Mouse (Mus musculus) frontal cortex, postnatal 14 days (tissue): Measurements from ENCODE around the gene Gm4307.
A peak's percentile ranks its signal among the peaks of the same experiment; 100 is the strongest.
"Not testable (repeated sequence)": the region's sequence is repeated elsewhere in the genome, so short reads cannot be mapped to it uniquely, and the experiment has no call there.

Experiments used
- DNase-seq, 2 experiments: peaks; one replicate each; pipeline ENCODE4 v3.0.0; 2022; ENCODE audit warnings: low spot score in 2 of 2

The Gm4307 gene

DNA sequence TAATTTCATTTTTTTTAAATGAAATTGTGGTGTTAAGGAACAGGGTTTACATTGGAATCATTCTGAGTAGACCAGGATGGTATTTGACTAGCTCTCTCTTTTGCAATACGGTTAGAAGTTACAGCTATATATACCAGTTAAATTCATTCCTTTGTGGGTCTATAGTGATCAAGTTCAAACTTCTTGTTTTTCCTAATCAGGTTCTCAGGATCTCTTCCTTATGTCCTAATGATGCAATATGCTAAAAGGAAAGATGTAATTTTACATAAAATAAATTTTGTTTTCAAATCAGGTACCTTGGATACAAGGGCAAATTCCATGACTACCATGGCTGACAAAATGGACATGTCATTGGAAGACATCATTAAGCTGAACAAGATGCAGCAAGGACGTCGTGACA, at the start of gene Gm4307:
Gene Gm4307, plus strand, starts transcription at position 301 of the 400 bp plus-strand sequence.
- DNase-seq: not testable (repeated sequence)

DNA sequence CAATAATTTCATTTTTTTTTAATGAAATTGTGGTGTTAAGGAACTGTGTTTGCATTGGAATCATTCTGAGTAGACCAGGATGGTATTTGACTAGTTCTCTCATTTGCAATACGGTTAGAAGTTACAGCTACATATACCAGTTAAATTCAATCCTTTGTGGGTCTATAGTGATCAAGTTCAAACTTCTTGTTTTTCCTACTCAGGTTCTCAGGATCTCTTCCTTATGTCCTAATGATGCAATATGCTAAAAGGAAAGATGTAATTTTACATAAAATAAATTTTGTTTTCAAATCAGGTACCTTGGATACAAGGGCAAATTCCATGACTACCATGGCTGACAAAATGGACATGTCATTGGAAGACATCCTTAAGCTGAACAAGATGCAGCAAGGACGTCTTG, 25.8 kb upstream of the Gm4307 start, which contains the start of gene Gm4301:
Gene Gm4301, plus strand, starts transcription at position 301 of the 400 bp plus-strand sequence.
- not testable (repeated sequence) for DNase-seq

DNA sequence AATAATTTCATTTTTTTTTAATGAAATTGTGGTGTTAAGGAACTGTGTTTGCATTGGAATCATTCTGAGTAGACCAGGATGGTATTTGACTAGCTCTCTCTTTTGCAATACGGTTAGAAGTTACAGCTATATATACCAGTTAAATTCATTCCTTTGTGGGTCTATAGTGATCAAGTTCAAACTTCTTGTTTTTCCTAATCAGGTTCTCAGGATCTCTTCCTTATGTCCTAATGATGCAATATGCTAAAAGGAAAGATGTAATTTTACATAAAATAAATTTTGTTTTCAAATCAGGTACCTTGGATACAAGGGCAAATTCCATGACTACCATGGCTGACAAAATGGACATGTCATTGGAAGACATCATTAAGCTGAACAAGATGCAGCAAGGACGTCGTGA, 20.6 kb upstream of the Gm4307 start, which contains the start of gene Gm4302:
Gene Gm4302, plus strand, starts transcription at position 301 of the 400 bp plus-strand sequence.
- not testable (repeated sequence) for DNase-seq

DNA sequence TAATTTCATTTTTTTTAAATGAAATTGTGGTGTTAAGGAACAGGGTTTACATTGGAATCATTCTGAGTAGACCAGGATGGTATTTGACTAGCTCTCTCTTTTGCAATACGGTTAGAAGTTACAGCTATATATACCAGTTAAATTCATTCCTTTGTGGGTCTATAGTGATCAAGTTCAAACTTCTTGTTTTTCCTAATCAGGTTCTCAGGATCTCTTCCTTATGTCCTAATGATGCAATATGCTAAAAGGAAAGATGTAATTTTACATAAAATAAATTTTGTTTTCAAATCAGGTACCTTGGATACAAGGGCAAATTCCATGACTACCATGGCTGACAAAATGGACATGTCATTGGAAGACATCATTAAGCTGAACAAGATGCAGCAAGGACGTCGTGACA, 15.5 kb upstream of the Gm4307 start, which contains the start of gene Gm4303:
Gene Gm4303, plus strand, starts transcription at position 301 of the 400 bp plus-strand sequence.
- DNase-seq: not testable (repeated sequence)

GRCm38 (mm10) chr10:100350793-100351192, 10.3 kb upstream of the Gm4307 start, which contains the start of gene Gm4305:
Gene Gm4305 (plus strand): TSS chr10:100351093.
- DNase-seq: not testable (repeated sequence)

GRCm38 (mm10) chr10:100356841-100357240, 4.3 kb upstream of the Gm4307 start:
- peak in 1 of 2 experiments; percentile 3 for DNase-seq

DNA sequence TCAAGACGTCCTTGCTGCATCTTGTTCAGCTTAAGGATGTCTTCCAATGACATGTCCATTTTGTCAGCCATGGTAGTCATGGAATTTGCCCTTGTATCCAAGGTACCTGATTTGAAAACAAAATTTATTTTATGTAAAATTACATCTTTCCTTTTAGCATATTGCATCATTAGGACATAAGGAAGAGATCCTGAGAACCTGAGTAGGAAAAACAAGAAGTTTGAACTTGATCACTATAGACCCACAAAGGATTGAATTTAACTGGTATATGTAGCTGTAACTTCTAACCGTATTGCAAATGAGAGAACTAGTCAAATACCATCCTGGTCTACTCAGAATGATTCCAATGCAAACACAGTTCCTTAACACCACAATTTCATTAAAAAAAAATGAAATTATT, 21.3 kb downstream of the Gm4307 start, which contains the start of gene Gm4312:
Gene Gm4312, minus strand, starts transcription at position 101 of the 400 bp plus-strand sequence.
- not testable (repeated sequence) for DNase-seq

GRCm38 (mm10) chr10:100402301-100402700, 41.2 kb downstream of the Gm4307 start:
- not testable (repeated sequence) for DNase-seq
